Mouse (Mus musculus): ENCODE data around the gene Ywhah. TPM values are rescaled to one million over a fixed set of nuclear protein-coding genes. Genes with fewer than 3 reads are reported as not detected.
A peak's percentile ranks its signal among the peaks of the same experiment; 100 is the strongest.

The Ywhah gene
- polyA plus RNA-seq, 1 experiment from 2014 or later, result 435 TPM

DNA sequence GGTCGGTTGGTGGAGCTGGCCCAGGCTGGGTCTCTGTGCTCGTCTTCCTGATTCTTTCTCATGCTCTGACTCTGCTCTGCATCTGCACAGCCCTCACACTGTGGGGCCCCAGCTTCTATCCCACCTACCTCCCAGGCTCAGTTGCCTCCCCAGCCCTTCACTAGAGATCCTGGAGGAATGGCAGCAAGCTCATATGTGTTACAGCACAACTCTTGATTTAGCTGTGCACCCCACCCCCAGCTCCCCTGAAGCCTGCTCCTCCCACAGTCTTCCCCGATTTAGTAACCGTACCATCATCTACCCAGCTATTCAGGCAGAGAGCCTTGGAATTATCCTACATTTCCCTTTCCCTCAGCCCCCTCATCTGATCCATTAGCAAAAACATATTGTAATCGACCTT lies 17.5 kb upstream of the Ywhah start:
- Histone ChIP-seq H3K9ac (replicated peaks) (no peak overlapping the region), H3K9me3 (no peaks in the 10 kb centered on the region), H3K4me1 (peaks cover 8% of the 10 kb centered on the region), H3K4me3 (no peak overlapping the region), H3K4me2 (replicated peaks) (no peak overlapping the region), H3K27me3 (0 out of 2 replicates have a peak, but pooled peaks cover 4% of the 10 kb centered on the region), H3K36me3 (no peaks in the 10 kb centered on the region), H3K27ac (replicated peaks) (no peak overlapping the region)
- 92% methylated on average over 5 of the region's 5 CpGs for WGBS
- no peak for ATAC-seq (ENCODE audit: low FRiP score, low read depth)

DNA sequence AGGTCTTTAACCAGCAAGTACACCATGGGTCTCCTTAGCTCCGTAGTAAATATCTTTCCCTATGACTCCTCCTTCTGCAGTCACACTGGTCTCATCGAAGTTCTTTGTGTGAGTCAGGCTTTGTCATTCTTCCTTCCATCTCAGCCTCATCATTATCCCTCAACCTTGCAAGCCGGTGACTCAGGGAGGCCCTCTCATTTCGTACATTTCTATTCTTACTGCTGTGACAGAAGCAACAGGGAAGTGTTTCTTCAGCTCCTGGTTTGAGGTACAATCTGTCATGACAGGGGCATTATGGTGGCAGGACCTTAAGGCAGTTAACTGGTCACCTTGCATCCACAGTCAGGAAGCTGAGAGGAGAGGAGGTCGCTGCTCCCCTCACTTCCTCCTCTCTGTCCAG lies 15.8 kb upstream of the Ywhah start:
- WGBS, result 87% methylated on average over 5 of the region's 5 CpGs
- no peaks in the 10 kb centered on the region for H3K9me3 ChIP-seq
- no peak overlapping the region for H3K4me2 ChIP-seq (replicated peaks)
- H3K4me3 ChIP-seq, result no peak overlapping the region
- H3K4me1 ChIP-seq, result peaks cover 13% of the 10 kb centered on the region
- 0 out of 2 replicates have a peak, but pooled peaks cover 4% of the 10 kb centered on the region for H3K27me3 ChIP-seq
- H3K9ac ChIP-seq (replicated peaks), result no peak overlapping the region
- ATAC-seq (ENCODE audit: low FRiP score, low read depth), result no peak
- H3K27ac ChIP-seq (replicated peaks), result no peak overlapping the region
- no peaks in the 10 kb centered on the region for H3K36me3 ChIP-seq

DNA sequence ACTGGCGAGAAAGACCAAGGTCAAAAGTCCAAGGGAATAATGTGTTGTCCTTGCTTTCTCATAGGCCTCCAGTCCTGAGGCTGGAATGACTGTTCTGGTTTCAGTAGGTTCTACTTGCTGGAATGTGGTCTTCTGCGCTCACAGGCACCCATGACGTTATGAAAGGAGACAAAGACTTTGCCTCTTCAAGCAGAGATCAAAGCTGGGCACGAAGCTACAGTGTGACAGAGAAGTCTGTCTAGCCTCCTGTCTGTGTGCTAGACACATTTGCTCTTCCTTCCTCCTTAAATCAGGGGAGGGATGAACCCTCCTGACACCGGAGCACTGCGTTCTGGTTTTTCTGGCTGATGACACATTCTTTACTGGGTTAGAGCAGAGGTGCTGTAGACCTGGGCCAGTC lies 15.1 kb upstream of the Ywhah start:
- WGBS, result 82% methylated on average over 6 of the region's 6 CpGs
- Histone ChIP-seq H3K4me2 (replicated peaks) (no peak overlapping the region), H3K27me3 (0 out of 2 replicates have a peak, but pooled peaks cover 4% of the 10 kb centered on the region), H3K9ac (replicated peaks) (no peak overlapping the region), H3K36me3 (no peaks in the 10 kb centered on the region), H3K27ac (replicated peaks) (no peak overlapping the region), H3K9me3 (no peaks in the 10 kb centered on the region), H3K4me1 (peaks cover 13% of the 10 kb centered on the region), H3K4me3 (no peak overlapping the region)
- ATAC-seq (ENCODE audit: low FRiP score, low read depth), result no peak

DNA sequence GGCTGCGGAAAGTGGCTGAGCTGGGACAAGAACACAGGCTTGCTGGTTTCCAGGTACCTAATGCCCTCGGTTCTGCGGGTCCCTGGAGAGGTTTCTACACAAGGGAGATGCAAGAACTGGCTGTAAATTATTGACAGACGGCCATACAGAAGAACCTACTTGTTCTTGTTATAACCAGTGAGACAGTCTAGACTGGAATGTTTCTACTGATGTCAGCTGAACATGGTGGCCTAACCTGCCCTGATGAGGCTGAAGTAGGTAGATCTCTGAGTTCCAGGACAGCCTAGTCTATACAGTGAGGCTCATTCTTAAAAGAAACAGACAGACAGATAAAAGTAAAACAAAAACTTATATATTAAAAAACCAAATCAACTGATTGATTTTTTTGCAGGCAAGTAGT lies 14.5 kb upstream of the Ywhah start:
- Histone ChIP-seq H3K4me1 (peaks cover 13% of the 10 kb centered on the region), H3K9ac (replicated peaks) (no peak overlapping the region), H3K36me3 (no peaks in the 10 kb centered on the region), H3K4me3 (no peak overlapping the region), H3K9me3 (no peaks in the 10 kb centered on the region), H3K27ac (replicated peaks) (no peak overlapping the region), H3K27me3 (0 out of 2 replicates have a peak, but pooled peaks cover 4% of the 10 kb centered on the region), H3K4me2 (replicated peaks) (no peak overlapping the region)
- 88% methylated on average over 4 of the region's 4 CpGs for WGBS
- ATAC-seq (ENCODE audit: low FRiP score, low read depth), result no peak

DNA sequence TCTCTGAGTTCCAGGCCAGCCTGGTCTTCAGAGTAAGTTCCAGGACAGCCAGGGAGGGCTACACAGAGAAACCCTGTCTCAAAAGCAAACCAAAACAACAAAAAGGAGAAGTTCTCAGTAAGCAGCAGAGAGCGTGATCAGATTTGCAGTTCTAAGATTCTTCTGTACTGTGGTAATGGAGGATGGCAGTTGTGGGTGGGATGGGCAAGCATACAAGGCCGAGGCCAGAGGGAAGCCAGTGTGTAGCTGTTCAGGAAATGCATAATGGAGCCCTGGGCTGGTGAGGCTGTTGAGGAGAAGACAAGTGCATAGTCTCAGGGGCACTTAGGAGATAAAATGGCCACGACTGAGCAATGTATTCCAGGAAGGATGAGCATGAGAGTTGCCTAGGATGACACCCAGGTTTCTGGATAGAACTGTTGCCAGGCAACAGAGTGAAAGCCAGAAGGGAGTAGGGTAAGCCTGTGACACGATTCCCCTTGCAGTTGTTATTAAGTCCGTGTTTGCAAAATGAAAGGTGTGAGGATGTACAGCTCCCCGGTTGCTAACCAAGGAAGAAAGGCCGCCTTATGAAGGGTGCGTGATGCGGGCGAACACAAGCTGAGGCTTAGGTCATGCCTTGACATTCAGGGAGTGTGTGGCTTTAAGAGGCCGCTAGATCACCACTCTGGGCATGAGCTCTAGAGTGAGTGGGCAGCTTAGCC lies 13.0 kb upstream of the Ywhah start:
- no peak overlapping the region for H3K4me2 ChIP-seq (replicated peaks)
- no peaks in the 10 kb centered on the region for H3K9me3 ChIP-seq
- H3K4me3 ChIP-seq, result no peak overlapping the region
- peaks cover 19% of the 10 kb centered on the region for H3K4me1 ChIP-seq
- no peak for ATAC-seq (ENCODE audit: low FRiP score, low read depth)
- no peaks in the 10 kb centered on the region for H3K36me3 ChIP-seq
- H3K27ac ChIP-seq (replicated peaks), result peak overlapping the region; percentile 39; the same call in 1 of the 2 replicates
- 74% methylated on average over 11 of the region's 11 CpGs for WGBS
- H3K9ac ChIP-seq (replicated peaks), result no peak overlapping the region
- no peaks in the 10 kb centered on the region for H3K27me3 ChIP-seq

DNA sequence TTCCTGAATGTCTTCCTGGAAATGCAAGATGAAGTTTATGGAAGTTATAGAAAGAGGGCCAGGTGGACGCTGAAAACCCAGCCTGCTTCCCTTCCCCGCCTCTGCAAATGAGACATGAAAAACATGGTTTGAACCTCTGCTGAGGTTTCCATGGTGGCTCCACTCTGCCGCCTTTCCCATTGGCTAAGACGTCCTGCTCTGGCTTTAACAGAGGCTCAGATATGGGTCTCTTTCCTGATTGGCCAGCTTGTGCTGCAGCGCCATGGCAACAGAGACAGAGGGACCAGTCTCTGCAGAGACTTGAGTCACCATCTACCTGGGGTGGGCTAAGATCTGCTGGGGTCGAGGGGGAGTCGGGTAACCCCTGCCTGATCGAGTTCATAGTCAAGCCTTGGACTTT lies 11.9 kb upstream of the Ywhah start:
- no peaks in the 10 kb centered on the region for H3K9me3 ChIP-seq
- 37% methylated on average over 8 of the region's 8 CpGs for WGBS
- H3K4me2 ChIP-seq (replicated peaks), result no peak overlapping the region
- ATAC-seq (ENCODE audit: low FRiP score, low read depth), result 0 out of 2 replicates have a peak, but pooled peaks have one; percentile 21
- peak overlapping the region; percentile 39; the same call in 1 of the 2 replicates for H3K27ac ChIP-seq (replicated peaks)
- no peaks in the 10 kb centered on the region for H3K36me3 ChIP-seq
- H3K27me3 ChIP-seq, result no peaks in the 10 kb centered on the region; the same call in 1 of the 2 replicates
- H3K4me3 ChIP-seq, result no peak overlapping the region
- H3K9ac ChIP-seq (replicated peaks), result no peak overlapping the region
- peaks cover 30% of the 10 kb centered on the region for H3K4me1 ChIP-seq

DNA sequence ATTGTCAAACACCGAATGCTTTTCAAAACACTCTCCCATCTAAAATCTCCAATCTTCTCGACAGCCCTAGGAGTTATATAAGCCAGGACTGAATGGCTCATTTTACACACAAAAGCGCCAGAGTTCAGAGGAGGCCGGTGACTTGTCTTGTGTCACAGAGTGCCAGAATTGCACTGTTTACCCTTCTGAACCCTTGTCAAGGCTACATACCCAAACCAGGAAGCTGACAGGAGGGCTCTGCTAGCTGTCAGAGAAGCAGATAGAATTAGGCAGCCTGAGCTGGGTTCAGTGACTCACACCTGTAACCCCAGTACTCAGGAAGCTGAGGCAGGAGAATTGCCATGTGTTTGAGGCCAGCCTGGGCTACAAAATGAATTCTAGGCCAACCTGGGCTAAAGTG lies 11.2 kb upstream of the Ywhah start:
- H3K9ac ChIP-seq (replicated peaks), result no peak overlapping the region
- ATAC-seq (ENCODE audit: low FRiP score, low read depth), result no peak
- H3K27ac ChIP-seq (replicated peaks), result no peak overlapping the region
- WGBS, result 68% methylated on average over 4 of the region's 4 CpGs
- H3K9me3 ChIP-seq, result no peaks in the 10 kb centered on the region
- H3K36me3 ChIP-seq, result no peaks in the 10 kb centered on the region
- peaks cover 31% of the 10 kb centered on the region for H3K4me1 ChIP-seq
- peaks cover 5% of the 10 kb centered on the region; the same call in 1 of the 2 replicates for H3K27me3 ChIP-seq
- no peak overlapping the region for H3K4me2 ChIP-seq (replicated peaks)
- H3K4me3 ChIP-seq, result no peak overlapping the region

DNA sequence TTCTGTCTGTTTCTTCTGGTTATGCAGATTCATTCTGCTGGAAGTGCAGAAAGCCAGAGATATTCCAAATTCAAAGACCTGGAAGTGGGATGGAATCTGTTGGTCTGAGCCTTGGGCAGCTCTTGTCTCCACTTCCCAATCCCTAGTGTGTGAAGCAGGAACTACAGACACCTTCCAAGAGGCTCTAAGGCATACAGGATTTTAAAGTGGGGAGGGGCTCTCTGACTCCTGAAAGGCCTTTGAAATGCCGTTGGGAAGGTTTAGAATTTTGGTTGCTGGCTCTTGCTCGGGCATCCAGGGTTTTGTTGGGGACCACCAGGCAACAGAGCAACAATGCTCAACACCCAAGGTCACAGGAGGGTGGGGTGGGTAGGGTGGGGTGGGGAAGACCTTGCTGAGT lies 9.3 kb upstream of the Ywhah start:
- Histone ChIP-seq H3K4me3 (no peak overlapping the region), H3K27ac (replicated peaks) (no peak overlapping the region), H3K27me3 (peaks cover 5% of the 10 kb centered on the region; the same call in 1 of the 2 replicates), H3K9ac (replicated peaks) (no peak overlapping the region), H3K4me1 (peaks cover 31% of the 10 kb centered on the region), H3K36me3 (no peaks in the 10 kb centered on the region), H3K4me2 (replicated peaks) (no peak overlapping the region), H3K9me3 (no peaks in the 10 kb centered on the region)
- ATAC-seq (ENCODE audit: low FRiP score, low read depth), result no peak
- WGBS, result 49% methylated on average over 2 of the region's 2 CpGs

DNA sequence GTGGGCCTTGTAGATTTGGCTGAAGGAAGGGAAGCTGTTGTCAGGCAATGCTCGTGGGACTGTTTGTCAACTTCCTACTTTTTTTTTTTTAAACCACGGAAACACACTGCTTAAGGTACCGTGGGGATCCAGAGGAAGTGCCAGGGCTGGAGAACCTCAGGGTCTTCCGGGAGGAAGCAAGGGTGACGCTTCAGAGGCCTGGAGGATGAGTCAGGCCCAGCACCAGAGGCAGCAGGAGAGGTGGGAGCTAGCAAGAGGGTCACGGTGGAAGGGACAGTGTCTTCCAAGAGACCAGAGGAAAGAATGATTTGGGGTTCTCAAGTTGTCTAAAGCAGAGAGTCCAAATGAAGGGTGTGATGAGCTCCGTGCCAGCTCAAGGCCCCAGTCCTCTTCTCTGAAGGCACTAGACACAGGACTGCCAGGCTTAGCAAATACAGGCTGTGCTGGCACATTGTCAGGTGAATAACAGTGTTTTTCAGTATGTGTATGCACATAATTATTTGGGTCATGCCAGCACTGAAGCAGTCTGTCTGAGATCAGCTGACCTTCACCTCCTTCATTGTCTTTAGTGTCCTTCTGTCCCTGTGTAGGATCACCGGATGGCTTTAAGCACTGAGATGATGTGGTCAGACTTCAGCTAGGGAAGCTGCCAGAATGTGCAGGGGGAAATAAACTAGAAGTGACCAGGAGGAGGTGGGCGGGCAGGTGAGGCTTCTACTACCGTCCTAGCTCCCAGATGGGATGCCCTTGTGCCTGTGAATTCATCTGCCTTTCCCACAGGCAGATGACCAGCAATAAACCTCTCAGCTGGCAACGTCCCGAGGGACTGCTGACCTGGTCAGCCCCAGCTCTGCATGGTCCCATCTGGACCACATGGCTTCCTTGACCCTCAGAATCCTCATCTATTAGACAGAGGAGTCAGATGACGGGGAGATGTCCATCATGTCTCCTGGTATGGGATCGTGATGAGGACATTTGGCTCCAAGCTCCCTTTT lies 8.5 kb upstream of the Ywhah start:
- Histone ChIP-seq H3K4me1 (peaks cover 31% of the 10 kb centered on the region), H3K27me3 (peaks cover 5% of the 10 kb centered on the region; the same call in 1 of the 2 replicates), H3K9ac (replicated peaks) (no peak overlapping the region), H3K9me3 (no peaks in the 10 kb centered on the region), H3K27ac (replicated peaks) (peak overlapping the region; percentile 84), H3K36me3 (no peaks in the 10 kb centered on the region), H3K4me2 (replicated peaks) (peak overlapping the region; percentile 27; the same call in 1 of the 2 replicates), H3K4me3 (no peak overlapping the region)
- peak; percentile 27; the same call in 1 of the 2 replicates for ATAC-seq (ENCODE audit: low FRiP score, low read depth)
- 70% methylated on average over 14 of the region's 14 CpGs for WGBS

DNA sequence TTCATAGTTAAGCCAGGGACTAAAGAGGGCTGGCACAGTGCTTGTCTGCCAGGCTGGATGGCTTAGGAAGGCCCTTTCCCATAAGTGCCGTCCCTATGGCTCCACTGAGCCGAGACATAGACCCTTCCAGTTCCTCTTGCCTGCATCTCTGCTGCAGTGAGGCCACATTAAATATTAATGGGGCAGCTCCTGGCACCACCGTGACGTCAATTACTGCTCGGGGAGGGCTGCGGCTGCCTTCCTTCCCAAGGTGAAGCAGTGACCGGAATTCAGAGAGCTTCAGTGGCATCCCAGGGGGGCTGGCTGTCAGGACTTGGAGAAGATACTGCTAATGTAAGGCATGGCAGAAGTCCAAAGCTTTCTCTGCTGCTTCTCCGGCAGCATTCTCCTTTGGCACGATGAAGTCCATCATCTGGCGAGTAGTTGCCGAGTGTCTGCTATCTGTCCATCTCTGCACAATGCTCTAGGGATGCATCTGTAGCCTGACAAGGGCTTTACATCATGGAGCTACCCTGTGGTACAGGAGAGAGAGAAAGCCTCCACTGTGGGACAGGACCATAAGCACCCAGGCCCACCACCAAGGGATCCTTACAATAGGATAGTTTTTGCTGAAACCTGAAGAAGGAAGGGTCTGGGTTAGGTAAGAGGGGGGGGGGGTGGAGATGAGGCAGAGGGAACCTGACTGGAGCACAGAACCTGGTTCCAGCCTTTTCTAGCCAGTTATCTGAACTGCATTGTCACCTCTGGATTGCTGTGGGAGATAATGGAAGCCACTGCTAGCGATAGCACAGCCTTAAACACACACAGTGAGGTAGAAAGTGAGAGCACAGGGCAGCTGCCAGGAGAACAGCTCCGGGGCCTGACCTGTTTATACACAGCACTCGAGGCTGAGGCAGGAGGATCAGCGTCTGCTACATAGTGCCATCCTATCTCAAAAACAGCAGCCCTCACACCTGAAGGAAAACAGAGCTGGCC lies 7.2 kb upstream of the Ywhah start:
- Histone ChIP-seq H3K9ac (replicated peaks) (no peak overlapping the region), H3K27ac (replicated peaks) (peak overlapping the region; percentile 84), H3K4me1 (peaks cover 24% of the 10 kb centered on the region), H3K4me3 (no peak overlapping the region), H3K36me3 (no peaks in the 10 kb centered on the region), H3K4me2 (replicated peaks) (peak overlapping the region; percentile 27), H3K9me3 (no peaks in the 10 kb centered on the region), H3K27me3 (peaks cover 5% of the 10 kb centered on the region; the same call in 1 of the 2 replicates)
- ATAC-seq (ENCODE audit: low FRiP score, low read depth), result peak; percentile 77
- 34% methylated on average over 15 of the region's 15 CpGs for WGBS

DNA sequence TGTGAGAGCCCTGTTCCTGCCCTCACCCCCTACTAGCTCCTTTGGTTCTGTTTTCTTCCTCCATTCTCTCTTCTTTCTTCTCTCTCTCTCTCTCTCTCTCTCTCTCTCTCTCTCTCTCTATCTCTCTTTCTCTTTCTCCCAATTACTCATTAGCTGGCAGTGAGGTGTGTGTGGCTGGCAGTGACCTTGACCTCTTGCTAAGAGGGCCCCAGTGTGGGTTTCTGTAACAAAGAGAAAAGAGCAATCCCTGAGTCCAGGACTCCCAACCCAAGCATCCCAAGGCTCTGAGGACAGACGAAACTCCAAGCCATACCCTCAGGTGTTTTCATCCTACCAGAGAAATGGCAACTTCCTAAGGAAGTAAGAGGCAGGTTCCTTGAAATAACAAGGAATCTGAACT lies 4.5 kb upstream of the Ywhah start:
- no peaks in the 10 kb centered on the region for H3K9me3 ChIP-seq
- H3K4me3 ChIP-seq, result no peak overlapping the region
- peaks cover 5% of the 10 kb centered on the region; the same call in 1 of the 2 replicates for H3K27me3 ChIP-seq
- H3K27ac ChIP-seq (replicated peaks), result no peak overlapping the region
- WGBS, result 81% methylated on average over 1 of the region's 1 CpGs
- H3K4me1 ChIP-seq, result peaks cover 27% of the 10 kb centered on the region
- H3K9ac ChIP-seq (replicated peaks), result no peak overlapping the region
- no peak for ATAC-seq (ENCODE audit: low FRiP score, low read depth)
- H3K36me3 ChIP-seq, result no peaks in the 10 kb centered on the region
- H3K4me2 ChIP-seq (replicated peaks), result no peak overlapping the region
